Mouse (Mus musculus): ENCODE data around the gene Sik3. TPM values are rescaled to one million over a fixed set of nuclear protein-coding genes. Genes with fewer than 3 reads are reported as not detected.

Gene Sik3
- polyA plus RNA-seq, 1 experiment from 2014 or later, result 5.7 TPM

DNA sequence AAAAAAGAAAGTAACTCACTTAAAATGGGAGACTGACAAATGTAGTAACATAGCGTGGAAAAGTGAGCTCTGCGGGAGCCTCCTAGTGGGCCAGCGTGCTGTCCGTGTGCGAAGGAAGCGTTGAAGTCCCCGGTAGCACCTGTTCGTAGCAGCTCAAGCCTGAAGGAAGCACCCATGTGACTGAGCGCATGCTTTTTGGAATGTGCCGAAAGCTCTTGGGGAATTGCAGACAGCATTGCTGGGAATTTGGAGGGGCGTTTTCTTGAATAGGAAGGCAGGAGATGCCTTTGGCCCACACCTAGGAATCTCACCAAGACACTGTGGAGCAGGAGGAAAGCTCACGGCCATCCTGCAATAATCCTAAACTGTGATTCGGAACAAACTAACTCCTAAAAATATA, 26.2 kb downstream of the Sik3 start:
- 91% methylated on average over 13 of the region's 13 CpGs for WGBS
- Histone ChIP-seq H3K4me2 (ENCODE audit: low read depth, low read length) (no peak overlapping the region), H3K9me3 (replicated peaks; ENCODE audit: control insufficient read depth, low read length) (no peaks in the 10 kb centered on the region), H3K27ac (ENCODE audit: low read length) (no peak overlapping the region), H3K36me3 (ENCODE audit: control insufficient read depth, insufficient read depth, low read length) (no peaks in the 10 kb centered on the region), H3K4me3 (replicated peaks; ENCODE audit: low read length) (no peak overlapping the region), H3K27me3 (ENCODE audit: control insufficient read depth, insufficient read depth, low read length) (no peaks in the 10 kb centered on the region), H3K4me1 (ENCODE audit: control insufficient read depth, insufficient read depth, low read length) (peaks cover 8% of the 10 kb centered on the region; the same call in 1 of the 2 replicates), H3K9ac (ENCODE audit: low read length) (no peak overlapping the region)
- no peak for ATAC-seq (ENCODE audit: insufficient read depth, low FRiP score)

GRCm38 (mm10) chr9:46041186-46041585, 28.6 kb downstream of the Sik3 start:
- H3K4me2 ChIP-seq (ENCODE audit: low read depth, low read length), result no peak overlapping the region
- ATAC-seq (ENCODE audit: insufficient read depth, low FRiP score), result no peak

GRCm38 (mm10) chr9:46042387-46042786, 29.8 kb downstream of the Sik3 start:
- Histone ChIP-seq H3K4me1 (ENCODE audit: control insufficient read depth, insufficient read depth, low read length) (no peaks in the 10 kb centered on the region; the same call in 1 of the 2 replicates), H3K4me2 (ENCODE audit: low read depth, low read length) (no peak overlapping the region), H3K27ac (ENCODE audit: low read length) (no peak overlapping the region), H3K36me3 (ENCODE audit: control insufficient read depth, insufficient read depth, low read length) (no peaks in the 10 kb centered on the region), H3K9me3 (replicated peaks; ENCODE audit: control insufficient read depth, low read length) (no peaks in the 10 kb centered on the region), H3K27me3 (ENCODE audit: control insufficient read depth, insufficient read depth, low read length) (no peaks in the 10 kb centered on the region), H3K4me3 (replicated peaks; ENCODE audit: low read length) (no peak overlapping the region), H3K9ac (ENCODE audit: low read length) (no peak overlapping the region)
- WGBS, result 79% methylated on average over 3 of the region's 3 CpGs
- ATAC-seq (ENCODE audit: insufficient read depth, low FRiP score), result no peak

More at GRCm38 (mm10) chr9:46041186-46041585, 28.6 kb downstream of the Sik3 start:
- Histone ChIP-seq H3K9me3 (replicated peaks; ENCODE audit: control insufficient read depth, low read length) (no peaks in the 10 kb centered on the region), H3K9ac (ENCODE audit: low read length) (no peak overlapping the region), H3K36me3 (ENCODE audit: control insufficient read depth, insufficient read depth, low read length) (no peaks in the 10 kb centered on the region), H3K4me3 (replicated peaks; ENCODE audit: low read length) (no peak overlapping the region), H3K4me1 (ENCODE audit: control insufficient read depth, insufficient read depth, low read length) (no peaks in the 10 kb centered on the region), H3K27ac (ENCODE audit: low read length) (no peak overlapping the region), H3K27me3 (ENCODE audit: control insufficient read depth, insufficient read depth, low read length) (no peaks in the 10 kb centered on the region)
- 68% methylated on average over 2 of the region's 2 CpGs for WGBS

DNA sequence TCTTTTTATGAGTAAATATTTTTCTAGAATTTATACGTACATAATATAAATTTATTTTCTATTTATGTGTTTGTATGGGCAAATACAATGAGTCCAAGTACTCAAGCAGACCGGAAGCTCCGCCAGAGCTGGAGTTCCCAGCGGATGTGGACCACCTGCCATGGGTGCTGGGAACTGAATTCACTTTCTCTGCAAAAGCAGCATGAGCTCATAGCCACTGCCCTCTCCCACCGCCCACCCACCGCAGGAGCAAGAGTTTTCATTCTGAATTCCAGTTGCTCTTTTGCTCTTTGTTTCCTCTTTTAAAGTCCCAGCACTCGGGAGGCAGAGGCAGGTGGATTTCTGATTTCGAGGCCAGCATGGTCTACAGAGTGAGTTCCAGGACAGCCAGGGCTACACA, 31.0 kb downstream of the Sik3 start:
- no peak overlapping the region for H3K4me3 ChIP-seq (replicated peaks; ENCODE audit: low read length)
- no peak overlapping the region for H3K27ac ChIP-seq (ENCODE audit: low read length)
- 92% methylated on average over 8 of the region's 8 CpGs for WGBS
- no peak overlapping the region for H3K4me2 ChIP-seq (ENCODE audit: low read depth, low read length)
- no peak for ATAC-seq (ENCODE audit: insufficient read depth, low FRiP score)
- no peaks in the 10 kb centered on the region for H3K27me3 ChIP-seq (ENCODE audit: control insufficient read depth, insufficient read depth, low read length)
- no peaks in the 10 kb centered on the region for H3K9me3 ChIP-seq (replicated peaks; ENCODE audit: control insufficient read depth, low read length)
- H3K4me1 ChIP-seq (ENCODE audit: control insufficient read depth, insufficient read depth, low read length), result no peaks in the 10 kb centered on the region; the same call in 1 of the 2 replicates
- no peak overlapping the region for H3K9ac ChIP-seq (ENCODE audit: low read length)
- no peaks in the 10 kb centered on the region for H3K36me3 ChIP-seq (ENCODE audit: control insufficient read depth, insufficient read depth, low read length)

- Histone ChIP-seq H3K36me3 (ENCODE audit: control insufficient read depth, insufficient read depth, low read length) (no peaks in the 10 kb centered on the region), H3K27ac (ENCODE audit: low read length) (no peak overlapping the region), H3K9ac (ENCODE audit: low read length) (no peak overlapping the region), H3K27me3 (ENCODE audit: control insufficient read depth, insufficient read depth, low read length) (no peaks in the 10 kb centered on the region), H3K4me1 (ENCODE audit: control insufficient read depth, insufficient read depth, low read length) (peaks cover 5% of the 10 kb centered on the region; the same call in 1 of the 2 replicates), H3K4me2 (ENCODE audit: low read depth, low read length) (no peak overlapping the region), H3K9me3 (replicated peaks; ENCODE audit: control insufficient read depth, low read length) (no peaks in the 10 kb centered on the region), H3K4me3 (replicated peaks; ENCODE audit: low read length) (no peak overlapping the region)
- WGBS, result 77% methylated on average over 11 of the region's 11 CpGs
- ATAC-seq (ENCODE audit: insufficient read depth, low FRiP score), result no peak
Measured at GRCm38 (mm10) chr9:46046724-46047517, 34.3 kb downstream of the Sik3 start.

DNA sequence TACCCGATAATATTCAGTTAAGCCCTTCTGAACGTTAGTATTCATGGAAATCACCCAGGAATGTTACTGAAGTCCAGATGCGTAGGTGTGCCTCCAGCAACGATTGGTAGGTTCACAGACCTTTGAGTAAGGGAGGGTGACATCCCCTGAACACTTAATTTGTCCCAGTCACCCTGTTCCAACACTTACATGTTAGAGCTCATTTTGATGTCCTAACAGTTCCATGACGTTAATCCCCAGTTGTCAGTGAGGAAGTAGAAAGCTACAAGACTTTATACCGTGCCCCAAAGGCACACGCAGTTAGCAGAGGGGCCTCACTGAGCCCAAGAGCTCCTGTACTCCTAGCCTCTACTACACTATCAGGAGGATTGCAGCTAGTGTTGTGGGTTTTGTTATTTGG, 36.9 kb downstream of the Sik3 start:
- Histone ChIP-seq H3K4me3 (replicated peaks; ENCODE audit: low read length) (no peak overlapping the region), H3K9me3 (replicated peaks; ENCODE audit: control insufficient read depth, low read length) (no peaks in the 10 kb centered on the region), H3K4me2 (ENCODE audit: low read depth, low read length) (no peak overlapping the region), H3K27ac (ENCODE audit: low read length) (no peak overlapping the region), H3K36me3 (ENCODE audit: control insufficient read depth, insufficient read depth, low read length) (no peaks in the 10 kb centered on the region), H3K4me1 (ENCODE audit: control insufficient read depth, insufficient read depth, low read length) (peaks cover 5% of the 10 kb centered on the region; the same call in 1 of the 2 replicates), H3K9ac (ENCODE audit: low read length) (no peak overlapping the region), H3K27me3 (ENCODE audit: control insufficient read depth, insufficient read depth, low read length) (no peaks in the 10 kb centered on the region)
- 59% methylated on average over 7 of the region's 7 CpGs for WGBS
- no peak for ATAC-seq (ENCODE audit: insufficient read depth, low FRiP score)

- peaks cover 5% of the 10 kb centered on the region; the same call in 1 of the 2 replicates for H3K4me1 ChIP-seq (ENCODE audit: control insufficient read depth, insufficient read depth, low read length)
- ATAC-seq (ENCODE audit: insufficient read depth, low FRiP score), result no peak
Measured at GRCm38 (mm10) chr9:46050203-46050602, 37.6 kb downstream of the Sik3 start.

GRCm38 (mm10) chr9:46053014-46053666, 40.5 kb downstream of the Sik3 start:
- H3K4me1 ChIP-seq (ENCODE audit: control insufficient read depth, insufficient read depth, low read length), result peaks cover 5% of the 10 kb centered on the region; the same call in 1 of the 2 replicates
- no peak overlapping the region for H3K27ac ChIP-seq (ENCODE audit: low read length)
- H3K4me3 ChIP-seq (replicated peaks; ENCODE audit: low read length), result no peak overlapping the region
- no peaks in the 10 kb centered on the region for H3K9me3 ChIP-seq (replicated peaks; ENCODE audit: control insufficient read depth, low read length)
- no peaks in the 10 kb centered on the region for H3K36me3 ChIP-seq (ENCODE audit: control insufficient read depth, insufficient read depth, low read length)
- H3K9ac ChIP-seq (ENCODE audit: low read length), result no peak overlapping the region
- H3K4me2 ChIP-seq (ENCODE audit: low read depth, low read length), result no peak overlapping the region
- H3K27me3 ChIP-seq (ENCODE audit: control insufficient read depth, insufficient read depth, low read length), result no peaks in the 10 kb centered on the region
- no peak for ATAC-seq (ENCODE audit: insufficient read depth, low FRiP score)
- WGBS, result 88% methylated on average over 9 of the region's 9 CpGs

More at GRCm38 (mm10) chr9:46050203-46050602, 37.6 kb downstream of the Sik3 start:
- Histone ChIP-seq H3K36me3 (ENCODE audit: control insufficient read depth, insufficient read depth, low read length) (no peaks in the 10 kb centered on the region), H3K27me3 (ENCODE audit: control insufficient read depth, insufficient read depth, low read length) (no peaks in the 10 kb centered on the region), H3K27ac (ENCODE audit: low read length) (no peak overlapping the region), H3K4me3 (replicated peaks; ENCODE audit: low read length) (no peak overlapping the region), H3K9me3 (replicated peaks; ENCODE audit: control insufficient read depth, low read length) (no peaks in the 10 kb centered on the region), H3K9ac (ENCODE audit: low read length) (no peak overlapping the region), H3K4me2 (ENCODE audit: low read depth, low read length) (no peak overlapping the region)
- 72% methylated on average over 8 of the region's 8 CpGs for whole genome bisulfite sequencing

DNA sequence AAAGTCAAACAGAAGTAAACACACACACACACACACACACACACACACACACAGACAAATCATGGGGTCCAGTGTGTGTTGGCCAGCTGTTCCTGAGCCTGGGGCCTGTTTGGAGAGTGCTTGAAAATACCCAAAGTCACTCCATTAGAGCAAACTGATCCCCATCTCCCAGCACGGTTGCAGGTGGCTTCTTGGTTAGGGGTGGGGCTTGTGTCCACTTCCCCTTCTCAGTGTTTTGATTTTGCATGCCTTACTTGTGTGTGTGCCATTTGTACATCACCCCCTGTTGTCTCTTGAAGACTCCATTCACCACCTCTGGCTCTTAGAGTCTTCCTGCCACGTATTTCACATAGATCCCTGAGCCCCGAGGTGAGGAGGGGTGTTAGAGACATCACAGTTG, 45.4 kb downstream of the Sik3 start:
- Histone ChIP-seq H3K4me3 (replicated peaks; ENCODE audit: low read length) (no peak overlapping the region), H3K9me3 (replicated peaks; ENCODE audit: control insufficient read depth, low read length) (no peaks in the 10 kb centered on the region), H3K36me3 (ENCODE audit: control insufficient read depth, insufficient read depth, low read length) (no peaks in the 10 kb centered on the region), H3K27me3 (ENCODE audit: control insufficient read depth, insufficient read depth, low read length) (no peaks in the 10 kb centered on the region), H3K4me2 (ENCODE audit: low read depth, low read length) (no peak overlapping the region), H3K4me1 (ENCODE audit: control insufficient read depth, insufficient read depth, low read length) (no peaks in the 10 kb centered on the region), H3K27ac (ENCODE audit: low read length) (no peak overlapping the region), H3K9ac (ENCODE audit: low read length) (no peak overlapping the region)
- ATAC-seq (ENCODE audit: insufficient read depth, low FRiP score), result no peak
- 71% methylated on average over 3 of the region's 3 CpGs for WGBS
